In genomic region chr1:76866304-76866968, GRCm38 (mm10) we compare ENCODE assay signal across 8 mouse cellular contexts.
DNase-seq lines count a peak whose midpoint lies in the region; ATAC-seq and TF ChIP-seq lines count a peak whose summit lies in the region.

No protein-coding gene starts in this region.

- no peak for ATAC-seq in forebrain, embryonic 11.5 days (replicated peaks; ENCODE audit: low FRiP score)
- ATAC-seq in forebrain, embryonic 12.5 days (ENCODE audit: low FRiP score), result no peak

- WGBS in forebrain, embryonic 11.5 days, result 77% methylated on average over 15 of the region's 15 CpGs
- WGBS in forebrain, embryonic 12.5 days, result 78% methylated on average over 15 of the region's 15 CpGs
- WGBS in thymus, adult 2 months, result 88% methylated on average over 15 of the region's 15 CpGs

- H3K4me1 ChIP-seq in forebrain, embryonic 11.5 days (replicated peaks; ENCODE audit: control insufficient read depth, insufficient read depth, low read length), result no peaks in the 10 kb centered on the region
- no peaks in the 10 kb centered on the region for H3K4me1 ChIP-seq in forebrain, embryonic 12.5 days
- H3K4me1 ChIP-seq in thymus, adult 2 months (replicated peaks; ENCODE audit: control insufficient read depth, insufficient read depth, low read length), result no peaks in the 10 kb centered on the region

- peak; percentile 47 for DNase-seq in forebrain, embryonic 11.5 days (ENCODE audit: low spot score)
- DNase-seq in 3T3-L1 (ENCODE audit: low read depth, low spot score), result peak; percentile 8
- peak; percentile 66 for DNase-seq in embryo, embryonic 11 days
- DNase-seq in layer of hippocampus, adult 11-12 months (ENCODE audit: low spot score), result peak; percentile 15
- DNase-seq in right cerebral cortex, postnatal 10 days (ENCODE audit: low spot score in 2 of 2), result peak; percentile 38 to 42
- DNase-seq in thymus, postnatal 25 days, result no peak
- no peak for DNase-seq in thymus, adult 2 months

- H3K4me2 ChIP-seq in forebrain, embryonic 11.5 days (ENCODE audit: low read depth, low read length, severe bottlenecking), result no peak overlapping the region
- H3K4me2 ChIP-seq in forebrain, embryonic 12.5 days, result no peak overlapping the region

- no peak for TF ChIP-seq POLR2A in thymus, adult 2 months (IDR thresholded peaks at IDR 0.05; ENCODE audit: control insufficient read depth, extremely low read depth, insufficient read depth, low read length, poor library complexity)

- no peaks in the 10 kb centered on the region for H3K36me3 ChIP-seq in forebrain, embryonic 11.5 days (ENCODE audit: control insufficient read depth, insufficient read depth, low read length)
- H3K36me3 ChIP-seq in forebrain, embryonic 12.5 days (replicated peaks), result no peaks in the 10 kb centered on the region
- H3K36me3 ChIP-seq in thymus, adult 2 months (ENCODE audit: control insufficient read depth, insufficient read depth, low read length), result no peaks in the 10 kb centered on the region

- H3K4me3 ChIP-seq in forebrain, embryonic 11.5 days (ENCODE audit: low read depth, low read length), result no peak overlapping the region
- no peak overlapping the region for H3K4me3 ChIP-seq in forebrain, embryonic 12.5 days (replicated peaks)
- H3K4me3 ChIP-seq in thymus, adult 2 months (ENCODE audit: control insufficient read depth, insufficient read depth, low read length), result no peak overlapping the region

- H3K27ac ChIP-seq in forebrain, embryonic 11.5 days (ENCODE audit: low read depth, low read length), result no peak overlapping the region
- no peak overlapping the region for H3K27ac ChIP-seq in forebrain, embryonic 12.5 days
- H3K27ac ChIP-seq in thymus, adult 2 months (ENCODE audit: control insufficient read depth, insufficient read depth, low read length), result no peak overlapping the region

- no peaks in the 10 kb centered on the region for H3K9me3 ChIP-seq in forebrain, embryonic 11.5 days (ENCODE audit: control insufficient read depth, low read length)
- no peaks in the 10 kb centered on the region for H3K9me3 ChIP-seq in forebrain, embryonic 12.5 days

- no peaks in the 10 kb centered on the region for H3K27me3 ChIP-seq in forebrain, embryonic 11.5 days (ENCODE audit: control insufficient read depth, insufficient read depth, low read length)
- no peaks in the 10 kb centered on the region for H3K27me3 ChIP-seq in forebrain, embryonic 12.5 days
- no peaks in the 10 kb centered on the region for H3K27me3 ChIP-seq in thymus, adult 2 months (ENCODE audit: control insufficient read depth, insufficient read depth, low read length)

- H3K9ac ChIP-seq in forebrain, embryonic 11.5 days (ENCODE audit: low read length), result no peak overlapping the region
- no peak overlapping the region for H3K9ac ChIP-seq in forebrain, embryonic 12.5 days

- TF ChIP-seq CTCF in thymus, adult 2 months (IDR thresholded peaks at IDR 0.05; ENCODE audit: borderline replicate concordance, control insufficient read depth, extremely low read depth, insufficient read depth, low read length, poor library complexity), result no peak

Comparison
In these comparisons a context has a peak if more than half of its experiments do, and no peak if none do; other contexts are left out.
1. DNase-seq: peak in forebrain, embryonic 11.5 days (single experiment), 3T3-L1 (single experiment), embryo, embryonic 11 days (single experiment), layer of hippocampus, adult 11-12 months (single experiment) and right cerebral cortex, postnatal 10 days (2 of 2); none in thymus, postnatal 25 days (single experiment) and thymus, adult 2 months (single experiment).